Mouse (Mus musculus) liver, embryonic 13.5 days (tissue): ENCODE measurements around the gene Repin1. TPM values are rescaled to one million over a fixed set of nuclear protein-coding genes. Genes with fewer than 3 reads are reported as not detected.
A peak's percentile ranks its signal among the peaks of the same experiment; 100 is the strongest.

Experiments
- ATAC-seq: fragments of 200-750 bp; cut with Nextera tagmentation; 2 replicates; pipeline ENCODE4 v1.8.0; 2017; ENCODE audit warnings: low read depth, mild to moderate bottlenecking, moderate number of reproducible peaks, moderate library complexity
- DNase-seq: peaks from one replicate; pipeline ENCODE4 v3.0.0; 2022
- H3K27ac ChIP-seq: fragments of 300-500 bp; sonication (generic); 2 replicates; pipeline ENCODE4 v1.5.1; 2015; ENCODE audit warnings: moderate library complexity, mild to moderate bottlenecking, inconsistent platforms
- H3K27me3 ChIP-seq: fragments of 300-500 bp; sonication (generic); 2 replicates; pipeline ENCODE4 v1.6.1; 2015; ENCODE audit warnings: mild to moderate bottlenecking, inconsistent platforms
- H3K36me3 ChIP-seq: fragments of 300-500 bp; sonication (generic); 2 replicates; pipeline ENCODE4 v1.6.1; 2015; ENCODE audit warnings: mild to moderate bottlenecking, inconsistent platforms
- H3K4me1 ChIP-seq: fragments of 300-500 bp; sonication (generic); replicated peaks from 2 replicates; pipeline ENCODE4 v1.6.1; 2015; ENCODE audit warnings: inconsistent platforms
- H3K4me2 ChIP-seq: fragments of 300-500 bp; sonication (generic); 2 replicates; pipeline ENCODE4 v1.6.1; 2015; ENCODE audit warnings: inconsistent platforms, mild to moderate bottlenecking, moderate library complexity
- H3K4me3 ChIP-seq: fragments of 300-500 bp; sonication (generic); replicated peaks from 2 replicates; pipeline ENCODE4 v1.5.1; 2015; ENCODE audit warnings: mild to moderate bottlenecking, inconsistent platforms
- H3K9ac ChIP-seq: fragments of 300-500 bp; sonication (generic); 2 replicates; pipeline ENCODE4 v1.6.1; 2015; ENCODE audit warnings: mild to moderate bottlenecking, inconsistent platforms
- H3K9me3 ChIP-seq: fragments of 300-500 bp; sonication (generic); replicated peaks from 2 replicates; pipeline ENCODE4 v1.6.1; 2016; ENCODE audit warnings: inconsistent platforms
- WGBS: fragments of 180-500 bp; shearing (Covaris S2); methylation state at CpG from one replicate; pipeline ENCODE4 v1.1.7; 2015; ENCODE audit not compliant: insufficient replicate concordance; 5-methylcytosine and 5-hydroxymethylcytosine counted together
- polyA plus RNA-seq: library from polyadenylated mRNA; unstranded; fragments of >200 nt; fragmentation: Nextera tagmentation; extraction: Ambion mirVana; gene quantifications from 2 replicates; pipeline ENCODE4 v1.2.1, GENCODE M21; 2015

Gene Repin1
- polyA plus RNA-seq, 1 experiment from 2014 or later: 8.1 TPM

DNA sequence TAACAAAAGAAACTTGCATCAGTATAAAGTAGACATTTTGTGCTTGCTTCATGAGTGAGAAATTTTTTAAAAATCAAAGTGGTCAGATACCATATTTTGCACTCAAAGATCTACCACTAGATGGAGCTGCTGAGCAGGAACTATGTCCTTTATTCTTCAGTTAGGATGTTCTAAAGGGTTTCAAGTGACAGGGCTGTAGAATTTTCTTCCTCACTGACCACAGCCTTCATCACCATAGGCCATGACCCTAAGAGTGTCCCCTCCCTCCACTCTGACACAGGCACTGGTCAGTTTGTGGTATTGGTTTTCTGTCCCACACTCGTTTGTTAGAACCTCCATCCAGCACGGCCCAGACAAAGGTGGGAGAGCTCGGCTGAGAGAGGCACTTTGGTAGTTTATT lies 11.6 kb upstream of the Repin1 start:
- Histone ChIP-seq H3K4me2 (no peak overlapping the region), H3K9ac (no peak overlapping the region), H3K27ac (no peak overlapping the region), H3K36me3 (no peaks in the 10 kb centered on the region), H3K27me3 (no peaks in the 10 kb centered on the region), H3K9me3 (0 out of 2 replicates have a peak, but pooled peaks cover 5% of the 10 kb centered on the region), H3K4me1 (no peaks in the 10 kb centered on the region), H3K4me3 (no peak overlapping the region)
- no peak for DNase-seq
- no peak for ATAC-seq
- 70% methylated on average over 3 of the region's 3 CpGs for WGBS

- Histone ChIP-seq H3K36me3 (no peaks in the 10 kb centered on the region), H3K4me3 (no peak within 1 kb of the TSS), H3K4me2 (no peak within 1 kb of the TSS), H3K9ac (no peak within 1 kb of the TSS), H3K9me3 (0 out of 2 replicates have a peak, but pooled peaks cover 5% of the 10 kb centered on the region), H3K4me1 (peaks cover 23% of the 10 kb centered on the region), H3K27ac (no peak within 1 kb of the TSS), H3K27me3 (no peaks in the 10 kb centered on the region)
- DNase-seq (no peak), ATAC-seq (no peak)
- 21% methylated on average over 6 of the region's 6 CpGs for WGBS
Observed at GRCm38 (mm10) chr6:48589194-48589750, 4.4 kb upstream of the Repin1 start, which contains the start of gene Gm45021. Gene Gm45021 (plus strand): TSS chr6:48589610.

DNA sequence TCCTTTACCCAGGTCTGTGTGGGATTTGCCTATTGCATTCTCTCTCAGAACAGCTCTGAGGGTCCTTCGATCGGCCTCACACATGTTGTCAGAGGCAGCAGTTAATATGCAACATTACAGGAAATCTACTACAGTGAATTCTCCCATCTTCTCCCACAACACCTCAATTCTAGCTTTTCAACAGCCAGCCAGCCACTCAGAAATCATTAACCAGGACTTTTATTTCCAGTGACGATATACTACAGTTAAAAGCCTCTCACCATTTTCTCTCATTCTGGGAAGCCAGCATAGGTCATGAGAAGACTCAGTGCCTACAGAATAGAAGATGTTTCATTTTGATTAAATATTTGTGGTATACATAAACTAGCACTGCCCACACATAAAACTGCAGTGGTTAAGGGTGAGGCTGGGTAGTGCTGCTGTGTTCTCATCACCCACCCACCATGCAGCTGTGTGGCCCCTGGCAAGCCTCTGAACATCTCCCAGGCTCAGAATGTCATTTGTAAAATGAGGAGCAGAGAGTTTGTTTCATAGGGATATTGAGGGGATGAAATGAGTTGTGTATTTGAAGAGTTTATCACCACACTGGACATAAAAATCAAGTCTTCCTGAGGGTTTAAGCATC lies 2.4 kb upstream of the Repin1 start:
- Histone ChIP-seq H3K9me3 (0 out of 2 replicates have a peak, but pooled peaks cover 5% of the 10 kb centered on the region), H3K4me3 (no peak overlapping the region), H3K9ac (no peak overlapping the region), H3K4me1 (peaks cover 37% of the 10 kb centered on the region), H3K4me2 (no peak overlapping the region), H3K27ac (0 out of 2 replicates have a peak overlapping the region, but pooled peaks have one; percentile 51), H3K27me3 (no peaks in the 10 kb centered on the region), H3K36me3 (peaks cover 9% of the 10 kb centered on the region)
- DNase-seq: no peak
- ATAC-seq: no peak
- 79% methylated on average over 3 of the region's 3 CpGs for WGBS

GRCm38 (mm10) chr6:48591871-48592270 lies 1.8 kb upstream of the Repin1 start:
- H3K9me3 ChIP-seq: 0 out of 2 replicates have a peak, but pooled peaks cover 8% of the 10 kb centered on the region
- H3K4me1 ChIP-seq: peaks cover 37% of the 10 kb centered on the region
- WGBS: 61% methylated on average over 6 of the region's 6 CpGs
- H3K4me2 ChIP-seq: no peak overlapping the region
- no peak overlapping the region for H3K27ac ChIP-seq
- no peak for ATAC-seq
- H3K9ac ChIP-seq: no peak overlapping the region
- H3K4me3 ChIP-seq: no peak overlapping the region
- DNase-seq: no peak
- H3K36me3 ChIP-seq: peaks cover 14% of the 10 kb centered on the region
- H3K27me3 ChIP-seq: no peaks in the 10 kb centered on the region

- Histone ChIP-seq H3K9ac (peak overlapping the region; percentile 76), H3K27me3 (no peaks in the 10 kb centered on the region), H3K4me2 (peak overlapping the region; percentile 79), H3K36me3 (peaks cover 37% of the 10 kb centered on the region), H3K4me1 (peaks cover 48% of the 10 kb centered on the region), H3K9me3 (peaks cover 12% of the 10 kb centered on the region; the same call in 1 of the 2 replicates), H3K4me3 (peak overlapping the region; percentile 69), H3K27ac (peak overlapping the region; percentile 58)
- 1% methylated on average over 27 of the region's 41 CpGs for WGBS
- ATAC-seq (peak; percentile 10), DNase-seq (no peak)
Observed at GRCm38 (mm10) chr6:48594043-48594738, 508 bp downstream of the Repin1 start.

GRCm38 (mm10) chr6:48595278-48595677 lies 1.6 kb downstream of the Repin1 start:
- Histone ChIP-seq H3K4me1 (peaks cover 57% of the 10 kb centered on the region), H3K9me3 (peaks cover 12% of the 10 kb centered on the region; the same call in 1 of the 2 replicates), H3K4me2 (peak overlapping the region; percentile 79), H3K27ac (no peak overlapping the region), H3K4me3 (peak overlapping the region; percentile 69), H3K36me3 (peaks cover 47% of the 10 kb centered on the region), H3K27me3 (no peaks in the 10 kb centered on the region), H3K9ac (peak overlapping the region; percentile 76; the same call in 1 of the 2 replicates)
- WGBS: 32% methylated on average over 1 of the region's 1 CpGs
- no peak for DNase-seq
- no peak for ATAC-seq

DNA sequence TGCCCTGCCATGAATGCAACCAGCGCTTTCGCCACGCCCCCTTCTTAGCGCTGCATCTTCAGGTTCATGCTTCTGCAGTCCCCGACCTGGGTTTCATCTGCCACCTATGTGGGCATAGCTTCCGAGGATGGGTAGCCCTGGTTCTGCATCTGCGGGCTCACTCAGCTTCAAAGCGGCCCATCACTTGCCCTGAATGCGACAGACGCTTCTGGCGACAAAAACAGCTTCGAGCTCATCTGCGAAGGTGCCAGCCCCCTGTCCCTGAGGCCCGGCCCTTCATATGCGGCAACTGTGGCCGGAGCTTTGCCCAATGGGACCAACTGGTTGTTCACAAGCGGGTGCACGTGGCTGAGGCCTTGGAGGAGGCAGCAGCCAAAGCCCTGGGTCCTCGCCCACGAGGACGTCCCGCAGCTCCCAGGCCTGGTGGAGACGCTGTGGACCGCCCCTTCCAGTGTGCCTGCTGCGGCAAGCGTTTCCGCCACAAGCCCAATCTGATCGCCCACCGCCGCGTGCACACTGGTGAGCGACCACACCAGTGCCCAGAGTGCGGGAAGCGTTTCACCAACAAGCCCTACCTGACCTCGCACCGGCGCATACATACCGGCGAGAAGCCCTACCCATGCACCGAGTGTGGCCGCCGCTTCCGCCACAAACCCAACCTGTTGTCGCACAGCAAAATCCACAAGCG lies 3.0 kb downstream of the Repin1 start:
- DNase-seq: no peak
- Histone ChIP-seq H3K9me3 (peaks cover 12% of the 10 kb centered on the region; the same call in 1 of the 2 replicates), H3K4me1 (peaks cover 58% of the 10 kb centered on the region), H3K9ac (no peak overlapping the region), H3K4me3 (no peak overlapping the region), H3K4me2 (no peak overlapping the region), H3K27me3 (no peaks in the 10 kb centered on the region), H3K36me3 (peaks cover 47% of the 10 kb centered on the region), H3K27ac (no peak overlapping the region)
- ATAC-seq: no peak
- 89% methylated on average over 45 of the region's 45 CpGs for WGBS

DNA sequence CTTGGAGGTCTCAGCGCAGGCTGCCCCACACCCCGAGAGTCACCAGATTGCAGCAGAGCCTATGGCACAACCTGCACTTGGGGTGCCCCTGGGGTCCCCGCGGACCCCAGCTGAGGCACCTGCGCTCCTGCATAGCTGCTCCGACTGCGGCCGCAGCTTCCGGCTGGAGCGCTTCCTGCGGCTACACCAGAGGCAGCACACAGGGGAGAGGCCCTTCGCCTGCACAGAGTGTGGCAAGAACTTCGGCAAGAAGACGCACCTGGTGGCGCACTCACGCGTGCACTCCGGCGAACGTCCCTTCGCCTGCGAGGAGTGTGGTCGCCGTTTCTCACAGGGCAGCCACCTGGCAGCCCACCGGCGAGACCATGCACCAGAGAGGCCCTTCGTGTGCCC lies 3.5 kb downstream of the Repin1 start:
- Histone ChIP-seq H3K36me3 (peaks cover 47% of the 10 kb centered on the region), H3K27me3 (no peaks in the 10 kb centered on the region), H3K4me1 (peaks cover 59% of the 10 kb centered on the region), H3K4me2 (no peak overlapping the region), H3K9ac (no peak overlapping the region), H3K27ac (no peak overlapping the region), H3K9me3 (peaks cover 12% of the 10 kb centered on the region; the same call in 1 of the 2 replicates), H3K4me3 (no peak overlapping the region)
- WGBS: 91% methylated on average over 27 of the region's 27 CpGs
- DNase-seq (no peak), ATAC-seq (no peak)

DNA sequence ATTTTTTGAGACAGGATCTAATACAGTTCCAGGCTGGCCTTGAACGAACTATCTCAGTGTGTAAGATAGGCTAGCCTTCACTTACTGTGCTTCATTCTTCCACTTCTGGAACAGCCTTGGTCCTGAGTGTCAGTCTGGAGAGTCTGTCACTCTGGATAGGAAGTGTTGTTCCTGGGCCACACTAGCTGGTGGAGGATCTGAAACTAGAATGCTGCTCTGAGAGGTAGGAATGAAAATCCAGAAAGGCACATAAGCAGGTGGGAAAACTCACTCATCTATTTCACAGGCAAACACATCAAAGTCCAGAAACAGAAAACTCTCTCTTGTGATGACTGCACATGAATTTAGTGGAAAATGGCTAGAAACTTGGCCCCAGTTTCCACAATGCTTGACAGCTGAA lies 6.9 kb downstream of the Repin1 start:
- no peaks in the 10 kb centered on the region for H3K27me3 ChIP-seq
- no peak overlapping the region for H3K9ac ChIP-seq
- H3K4me1 ChIP-seq: peaks cover 45% of the 10 kb centered on the region
- H3K36me3 ChIP-seq: peaks cover 44% of the 10 kb centered on the region
- H3K27ac ChIP-seq: no peak overlapping the region
- no peak overlapping the region for H3K4me3 ChIP-seq
- no peak for DNase-seq
- peak overlapping the region; percentile 95; the same call in 1 of the 2 replicates for H3K4me2 ChIP-seq
- WGBS: 59% methylated on average over 1 of the region's 1 CpGs
- no peak for ATAC-seq
- peaks cover 12% of the 10 kb centered on the region; the same call in 1 of the 2 replicates for H3K9me3 ChIP-seq

- peaks cover 45% of the 10 kb centered on the region for H3K4me1 ChIP-seq
- ATAC-seq (peak; percentile 99), DNase-seq (peak; percentile 90)
- H3K9ac ChIP-seq: peak within 1 kb of the TSS; percentile 72
- WGBS: 5% methylated on average over 42 of the region's 42 CpGs
- peak within 1 kb of the TSS; percentile 72 for H3K4me3 ChIP-seq
- H3K4me2 ChIP-seq: peak within 1 kb of the TSS; percentile 95
- no peaks in the 10 kb centered on the region for H3K27me3 ChIP-seq
- H3K27ac ChIP-seq: peak within 1 kb of the TSS; percentile 75
- H3K9me3 ChIP-seq: peaks cover 8% of the 10 kb centered on the region; the same call in 1 of the 2 replicates
- peaks cover 37% of the 10 kb centered on the region for H3K36me3 ChIP-seq
Observed at GRCm38 (mm10) chr6:48601271-48602079, 7.8 kb downstream of the Repin1 start, which contains the start of gene Zfp775. Gene Zfp775 (plus strand): TSS chr6:48602063.
